Mouse (Mus musculus) B cell, adult 2 months (primary cell): Measurements from ENCODE around the gene Emp2.
A peak's percentile ranks its signal among the peaks of the same experiment; 100 is the strongest.

Experiments
- DNase-seq, 2 experiments: peaks; one replicate each; pipeline ENCODE4 v3.0.0; 2022

The Emp2 gene

DNA sequence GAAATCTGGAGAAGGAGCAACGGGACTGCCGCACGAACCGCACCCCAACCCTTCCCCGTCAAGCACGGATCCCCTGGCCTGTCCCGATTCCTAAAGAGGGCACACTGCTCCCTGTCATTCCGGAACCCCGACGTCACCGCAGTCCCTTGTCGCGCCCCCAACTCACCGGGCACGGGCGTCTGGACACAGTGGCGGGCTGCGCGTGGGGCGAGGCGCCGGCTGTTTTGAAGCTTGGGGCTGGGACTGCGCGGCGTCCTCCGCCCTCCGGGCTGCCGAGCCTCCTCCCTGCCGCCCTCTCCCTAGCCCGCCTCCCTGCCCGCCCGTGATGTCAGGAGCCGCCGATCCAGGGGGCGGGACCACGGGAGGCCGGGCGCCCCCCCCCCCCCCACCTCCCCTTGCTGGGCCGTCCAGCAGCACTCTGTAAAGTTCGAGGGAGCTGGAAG lies at the start of gene Emp2:
TSS of gene Emp2 (minus strand) at position 323 of the 443 bp plus-strand sequence.
- DNase-seq, result no peak

DNA sequence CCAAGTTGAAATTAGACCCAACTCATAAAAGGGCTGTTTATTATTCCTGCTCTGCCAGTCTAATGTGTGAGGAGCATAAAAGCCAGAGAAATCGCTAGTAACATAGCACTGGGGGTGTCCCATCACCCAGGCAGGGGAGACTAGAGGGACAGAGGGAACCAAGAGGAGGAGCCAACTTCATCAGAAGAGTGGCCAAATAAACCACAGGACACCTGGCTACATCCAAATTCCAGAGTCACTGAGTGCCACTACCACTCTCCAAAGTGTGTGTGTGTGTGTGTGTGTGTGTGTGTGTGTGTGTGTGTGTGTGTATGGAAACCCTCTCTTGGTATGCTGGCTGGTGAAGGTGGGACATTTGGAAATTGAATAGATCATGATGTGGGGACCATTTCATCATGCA lies 49.3 kb upstream of the Emp2 start:
- no peak for DNase-seq

DNA sequence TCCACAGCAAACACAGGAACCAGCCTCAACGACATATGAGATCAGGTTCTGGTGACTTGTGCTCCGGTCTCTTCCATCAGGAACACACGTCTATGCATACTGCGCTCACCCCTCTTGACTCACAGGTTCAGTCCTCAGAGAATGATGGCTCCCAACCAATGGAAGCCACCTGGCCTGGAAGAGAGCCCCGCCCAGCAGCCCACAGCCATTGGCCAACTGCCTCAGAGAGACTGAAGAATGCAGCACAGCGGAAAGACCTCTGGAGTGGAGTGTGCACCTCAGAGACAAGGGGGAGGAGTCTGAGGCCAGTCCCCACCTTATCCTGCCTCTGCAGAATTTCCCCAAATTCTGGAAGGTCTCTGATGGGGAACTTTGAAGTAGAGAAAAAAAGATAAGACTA lies 45.5 kb upstream of the Emp2 start:
- DNase-seq, result no peak

DNA sequence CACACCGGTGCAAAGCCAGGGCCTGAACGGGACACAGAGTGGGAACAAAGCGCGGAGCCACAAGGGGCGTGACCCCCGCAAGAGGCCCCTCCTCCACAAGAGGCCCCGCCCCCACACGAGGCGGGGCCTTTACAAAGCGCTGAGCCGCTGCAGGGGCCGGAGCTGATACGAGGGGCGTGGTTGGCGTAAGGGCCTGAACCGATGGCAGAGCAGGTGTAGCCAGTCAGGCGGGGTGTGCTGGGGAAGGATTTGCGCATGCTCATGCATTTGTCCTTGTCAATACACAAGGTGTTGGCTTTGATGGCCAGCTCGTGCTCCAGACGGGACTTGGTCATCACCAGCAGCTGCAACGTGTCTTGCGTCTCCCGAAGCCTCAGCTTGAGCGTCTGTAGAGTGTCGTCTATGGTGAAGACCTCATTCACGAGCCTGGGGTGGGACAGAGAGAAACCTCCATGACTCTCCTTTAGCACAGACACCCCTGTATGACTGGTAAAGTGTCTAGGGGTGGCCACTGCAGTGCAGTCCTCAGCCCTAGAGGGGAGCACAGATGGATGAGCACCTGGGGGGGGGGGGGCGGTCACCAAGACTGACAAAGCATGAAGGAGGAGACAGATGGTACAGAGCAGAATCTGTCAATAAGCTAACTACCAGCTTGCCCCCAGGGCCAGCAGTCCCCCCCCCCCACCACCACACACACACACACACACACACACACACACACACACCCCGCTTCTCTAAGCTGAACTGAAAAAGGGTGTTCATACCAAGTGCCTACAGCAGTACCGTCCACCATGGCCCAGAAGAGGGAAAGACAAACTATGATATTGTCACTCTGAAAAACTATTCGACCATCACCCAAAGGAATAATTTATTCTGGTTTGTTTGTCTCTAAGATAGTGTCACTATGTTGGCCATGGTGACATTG lies 44.5 kb upstream of the Emp2 start:
- peak; percentile 44 to 53 for DNase-seq

DNA sequence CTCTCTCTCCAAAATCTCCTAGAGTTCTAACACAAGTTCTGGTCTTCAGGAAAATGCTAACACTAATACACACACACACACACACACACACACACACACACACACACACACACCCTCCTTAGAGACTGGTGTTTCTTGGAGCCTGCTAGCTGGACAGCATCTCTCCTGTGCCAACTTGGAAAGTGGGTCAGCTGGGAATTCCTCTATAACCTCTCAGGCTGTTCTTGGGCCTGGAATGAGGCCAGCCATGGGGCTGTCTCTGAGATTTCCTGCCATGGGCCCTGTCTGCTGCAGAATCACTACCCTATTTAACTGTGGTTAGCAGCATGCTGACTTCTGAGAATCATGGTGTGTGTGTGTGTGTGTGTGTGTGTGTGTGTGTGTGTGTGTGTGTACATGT lies 41.2 kb upstream of the Emp2 start:
- no peak for DNase-seq

DNA sequence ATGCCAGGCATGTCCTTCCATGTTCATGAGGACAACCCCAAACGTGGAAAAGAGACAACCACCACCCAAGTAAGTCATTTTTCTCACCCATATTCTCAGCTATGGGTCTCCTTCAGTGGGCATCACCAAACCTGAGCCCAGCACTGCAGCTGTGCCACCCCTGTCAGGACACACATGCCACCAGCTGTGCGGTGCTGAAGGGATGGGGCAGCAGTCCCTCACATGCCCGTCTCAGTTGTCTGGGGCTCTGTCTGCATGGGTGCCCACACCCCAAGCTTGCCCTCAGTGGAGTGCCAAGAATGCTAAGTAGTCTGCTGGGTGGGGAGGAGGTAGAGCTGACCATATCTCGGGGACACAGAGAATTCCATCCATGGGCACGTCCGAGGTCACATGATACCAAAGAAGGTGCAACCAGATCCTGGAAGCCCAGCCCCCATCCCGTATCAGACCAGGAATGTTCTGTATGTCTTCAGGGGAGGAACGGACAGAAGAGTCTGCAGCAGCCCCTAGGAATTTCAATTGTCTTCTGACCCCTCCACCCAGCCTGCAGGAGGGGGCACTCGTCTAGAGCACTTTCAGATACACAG lies 37.4 kb upstream of the Emp2 start:
- DNase-seq, result no peak

DNA sequence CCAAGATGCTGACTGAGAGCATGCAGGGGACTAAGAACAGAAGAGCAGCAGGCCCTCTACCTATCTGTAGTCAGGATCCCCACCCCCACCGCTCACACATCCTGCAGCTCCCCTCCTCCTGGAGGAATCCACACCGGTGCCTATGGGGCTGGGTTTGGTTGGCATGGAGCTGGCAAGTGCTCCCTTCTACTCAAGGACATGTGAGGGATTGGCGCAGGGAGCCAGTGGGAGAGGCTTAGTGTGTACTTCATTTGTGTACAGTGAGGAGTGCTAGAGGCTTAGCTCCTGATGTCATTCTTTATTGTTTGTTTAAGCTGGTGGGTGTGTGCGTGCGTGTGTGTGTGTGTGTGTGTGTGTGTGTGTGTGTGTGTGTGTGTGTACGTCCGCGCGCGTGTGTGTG lies 36.1 kb upstream of the Emp2 start:
- no peak for DNase-seq

DNA sequence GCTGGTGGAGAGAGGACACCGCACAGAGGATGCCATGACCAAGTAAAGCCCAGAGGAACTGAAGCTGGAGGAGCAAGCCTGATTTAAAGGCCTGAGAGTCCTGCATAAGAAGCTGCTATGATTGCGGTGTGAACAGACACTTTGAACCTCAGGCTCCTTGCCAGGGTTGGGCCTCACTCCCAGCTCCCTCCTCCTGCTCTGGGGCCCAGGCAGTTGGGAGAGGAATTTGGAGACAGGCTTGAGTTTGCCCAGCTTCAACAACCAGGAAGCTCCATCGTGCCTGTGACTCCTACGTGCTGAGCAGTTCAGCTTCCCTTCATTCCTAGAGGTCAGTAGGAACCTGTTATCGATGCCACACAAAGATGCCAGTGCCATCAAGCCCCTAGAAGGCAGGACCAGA lies 35.7 kb upstream of the Emp2 start:
- no peak for DNase-seq

DNA sequence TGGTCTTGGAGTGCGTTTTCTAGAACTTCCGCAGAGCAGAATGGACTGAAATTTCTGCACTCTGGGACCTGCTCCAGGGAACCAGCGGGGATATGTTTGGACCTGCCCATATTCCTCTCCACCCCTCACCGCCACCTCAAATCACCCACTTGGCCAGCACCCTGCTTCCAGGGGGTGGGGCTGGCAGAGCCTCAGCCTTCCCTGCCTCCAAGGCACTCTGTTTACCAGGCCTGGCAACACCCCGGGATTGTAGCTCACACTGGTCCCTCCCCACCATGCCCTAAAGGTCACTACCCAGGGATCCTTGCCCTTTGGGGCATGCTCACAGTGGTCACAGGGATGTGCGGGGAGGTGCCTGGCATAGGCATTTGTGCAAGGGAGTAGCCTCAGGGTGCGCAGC lies 33.8 kb upstream of the Emp2 start:
- DNase-seq, result no peak

DNA sequence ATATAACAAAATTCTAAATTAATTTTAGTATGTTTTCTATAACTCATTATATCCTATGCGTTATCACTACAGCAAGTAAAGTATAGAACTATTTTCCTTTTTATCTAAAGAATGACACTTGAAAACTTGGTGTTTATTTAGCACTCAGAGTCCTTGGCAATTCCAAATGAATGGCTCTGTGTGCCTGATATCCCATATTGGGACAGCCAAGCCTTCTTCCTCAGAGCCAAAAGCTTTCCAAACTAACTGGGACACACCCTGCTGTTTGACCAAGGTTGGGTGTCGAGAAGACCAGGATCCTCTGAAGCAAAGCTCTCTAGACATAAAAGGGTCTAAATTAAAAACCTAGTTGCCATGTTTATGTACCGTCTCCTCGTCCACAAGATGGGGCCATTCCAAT lies 27.3 kb upstream of the Emp2 start:
- DNase-seq, result no peak

DNA sequence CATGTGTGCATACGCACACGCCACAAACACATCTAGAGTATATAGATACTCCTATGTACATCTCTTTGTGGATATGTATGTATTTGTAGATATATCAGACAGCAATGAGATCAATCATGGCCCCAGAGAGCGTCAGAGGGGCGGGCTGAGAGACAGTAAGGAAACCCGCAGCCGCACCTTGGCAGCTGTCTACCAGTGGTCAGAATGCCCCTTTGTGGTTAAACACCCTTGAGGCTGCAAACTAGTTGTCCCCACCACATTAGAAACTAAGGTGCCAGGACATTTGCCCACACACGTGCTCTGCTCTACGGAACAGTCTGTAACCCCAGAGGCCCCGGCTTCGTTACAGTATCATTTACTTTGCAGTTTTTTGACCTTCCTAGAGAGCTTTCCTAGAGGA lies 26.2 kb upstream of the Emp2 start:
- DNase-seq, result no peak

DNA sequence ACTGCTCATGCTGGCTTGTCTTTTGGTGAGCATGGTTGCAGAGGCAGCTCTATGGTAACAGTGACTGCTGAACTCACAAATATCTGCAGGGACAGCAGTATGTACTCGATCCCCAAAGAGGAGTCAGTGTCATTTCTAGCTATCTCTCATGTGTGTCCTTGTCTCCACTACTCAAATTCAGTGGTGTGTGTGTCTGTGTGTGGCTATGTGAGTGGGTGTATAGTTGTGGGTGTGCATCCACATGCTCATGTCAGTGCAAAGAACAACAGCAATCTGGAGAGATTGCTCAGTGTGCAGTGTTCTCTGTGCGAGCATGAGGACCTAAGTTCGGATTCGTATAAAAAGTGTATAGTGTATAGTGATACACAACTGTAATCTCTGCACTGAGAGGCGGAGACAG lies 24.8 kb upstream of the Emp2 start:
- DNase-seq, result no peak

DNA sequence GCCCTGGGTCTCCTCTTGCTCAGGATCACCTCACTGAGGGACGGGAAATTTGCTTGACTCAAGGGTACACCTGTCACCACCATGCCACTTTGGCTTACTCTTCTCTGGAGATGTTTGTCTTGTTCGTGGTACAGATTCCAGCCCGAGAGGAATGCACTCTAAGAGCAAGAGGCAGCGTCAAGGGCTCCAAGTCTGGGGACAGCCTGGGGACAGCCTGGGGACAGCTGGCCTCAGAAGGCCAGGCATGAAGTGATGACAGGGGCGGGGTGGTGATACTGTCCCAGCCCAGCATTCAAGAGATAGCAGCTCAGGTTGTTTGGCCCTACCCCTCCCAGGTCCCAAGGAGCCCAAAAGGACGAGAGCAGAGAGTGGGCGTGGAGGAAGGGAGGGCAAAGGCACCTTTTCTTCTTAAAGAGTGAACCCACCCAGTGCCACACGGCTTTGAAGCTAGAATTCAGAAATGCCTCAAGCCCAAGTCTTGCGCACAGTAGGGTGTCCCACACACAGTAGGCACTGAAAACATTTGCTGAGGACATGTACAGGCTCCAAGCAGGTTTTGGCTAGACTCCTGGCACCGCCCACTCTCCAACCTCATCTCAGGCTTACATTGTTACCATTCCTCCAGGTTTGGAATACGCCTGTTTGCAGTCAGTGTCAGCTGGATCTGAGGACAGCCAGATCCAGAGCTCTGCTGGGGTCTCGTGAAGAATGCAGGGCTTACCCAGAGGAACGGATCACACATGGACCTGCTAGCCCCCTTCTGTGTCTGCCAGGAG lies 23.8 kb upstream of the Emp2 start:
- DNase-seq, result no peak

DNA sequence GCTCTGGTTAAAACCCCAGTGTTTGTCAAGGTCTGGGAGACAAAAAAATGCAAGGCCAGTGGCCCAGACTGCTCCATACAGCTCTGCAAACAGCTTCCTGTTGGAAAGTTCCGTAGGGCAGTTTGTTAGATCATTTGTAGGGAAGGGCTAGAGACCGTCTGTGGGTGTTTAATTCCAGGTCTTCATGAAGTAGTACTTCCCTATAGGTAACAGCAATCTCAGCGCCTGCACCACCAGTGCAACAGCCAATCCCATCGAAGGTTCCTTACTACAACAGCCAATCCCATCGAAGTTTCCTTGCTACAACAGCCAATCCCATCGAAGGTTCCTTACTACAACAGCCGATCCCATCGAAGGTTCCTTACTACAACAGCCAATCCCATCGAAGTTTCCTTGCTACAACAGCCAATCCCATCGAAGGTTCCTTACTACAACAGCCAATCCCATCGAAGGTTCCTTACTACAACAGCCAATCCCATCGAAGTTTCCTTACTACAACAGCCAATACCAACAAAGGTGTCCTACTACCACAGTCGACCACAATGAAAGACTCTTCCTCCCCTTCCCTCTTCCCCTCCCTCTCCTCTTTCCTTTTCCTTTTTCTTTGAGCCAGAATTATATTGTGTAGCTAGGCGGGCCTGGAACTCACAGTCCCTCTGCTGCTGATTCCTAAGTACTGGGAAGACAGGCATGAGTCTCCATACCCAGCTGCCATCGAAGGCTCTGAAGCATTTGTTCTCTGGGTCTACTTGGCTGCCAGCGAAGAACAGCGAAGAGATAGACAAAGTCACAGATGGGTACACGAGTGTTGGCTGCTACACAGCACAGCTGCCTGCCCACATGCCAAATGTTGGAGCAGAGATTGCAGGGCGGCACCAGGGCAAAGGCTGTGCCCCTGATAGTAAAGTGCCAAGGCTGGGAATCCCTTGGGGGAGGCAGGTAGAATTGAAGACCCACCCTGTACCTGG lies 23.0 kb upstream of the Emp2 start:
- DNase-seq, result no peak

DNA sequence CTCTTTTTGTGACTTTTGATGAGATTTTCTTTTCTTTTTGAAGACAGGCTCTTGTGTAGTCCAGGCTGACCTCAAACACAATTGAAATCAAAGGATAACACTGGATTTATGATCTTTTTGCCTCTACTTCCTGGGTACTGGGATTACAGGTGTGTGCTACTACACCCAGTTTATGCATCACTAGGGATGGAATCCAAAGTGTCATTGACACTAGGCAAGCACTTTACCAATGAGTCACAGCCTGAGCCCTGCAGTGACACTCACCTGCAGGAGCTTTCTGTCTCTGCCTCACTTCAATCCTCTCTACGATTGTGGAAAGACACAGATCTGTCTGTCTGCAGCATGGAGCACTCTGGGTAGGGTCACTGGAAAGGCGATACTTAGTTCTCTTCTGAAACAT lies 22.2 kb upstream of the Emp2 start:
- DNase-seq, result no peak

DNA sequence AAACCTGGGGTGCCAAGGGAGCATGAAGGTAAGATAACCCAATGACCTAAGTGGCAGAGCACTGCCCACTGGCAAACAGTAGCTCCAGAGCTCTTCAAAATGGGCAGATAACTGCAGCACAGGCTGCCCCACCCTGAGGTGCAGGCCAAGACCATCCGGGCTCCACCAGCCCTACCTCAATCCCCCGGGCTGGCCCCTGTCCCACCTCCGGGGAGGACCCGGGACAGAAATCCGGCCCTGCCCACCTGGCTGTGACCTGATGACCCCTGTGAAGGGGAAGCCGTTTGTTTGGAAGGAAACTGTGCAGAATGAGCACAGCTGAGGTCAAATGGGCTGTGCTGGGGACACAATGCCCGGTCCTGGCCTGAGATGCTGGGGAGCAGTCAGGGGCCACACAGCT lies 19.0 kb upstream of the Emp2 start:
- DNase-seq, result no peak

DNA sequence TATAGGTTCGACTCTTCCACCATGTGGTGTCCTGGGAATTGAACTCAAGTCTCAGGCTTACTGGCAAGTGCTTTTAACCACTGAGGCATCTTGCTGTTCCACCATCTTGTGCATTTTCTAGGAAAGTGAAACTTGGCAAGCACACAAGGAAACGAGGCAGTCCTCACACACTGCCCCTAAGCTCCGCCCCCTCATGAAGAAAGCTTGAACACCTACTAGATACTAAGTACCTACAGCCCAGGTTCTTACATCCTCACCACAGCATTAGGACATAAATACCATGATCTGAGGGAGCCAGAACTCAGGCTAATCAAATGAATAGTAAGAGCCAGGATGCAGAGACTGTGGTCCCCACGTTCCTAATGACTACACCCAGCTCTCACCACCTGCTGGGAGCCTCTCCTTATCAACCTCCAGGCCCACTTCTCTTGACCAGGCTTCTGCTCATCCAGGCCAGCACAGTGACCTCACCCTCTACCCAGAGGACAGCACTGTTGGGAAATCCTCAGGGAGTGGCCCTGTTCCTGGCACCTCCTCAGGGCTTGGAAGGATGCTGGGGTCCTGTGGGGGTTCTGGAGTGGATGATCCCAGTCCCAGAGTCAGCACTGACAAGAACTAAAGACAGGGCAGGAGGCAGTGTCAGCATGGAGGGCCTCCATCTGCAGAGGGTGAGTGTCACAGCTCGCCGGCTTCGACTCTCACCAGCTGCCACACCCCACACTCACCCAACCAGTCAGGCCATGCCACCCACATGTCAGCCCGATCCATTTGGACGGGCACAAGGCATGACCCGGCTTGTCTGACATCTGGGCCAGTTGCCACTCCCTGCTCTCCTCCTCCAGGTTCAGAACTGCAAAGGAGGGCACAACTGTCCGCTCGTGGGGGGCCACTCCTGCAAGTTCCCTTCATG lies 17.1 kb upstream of the Emp2 start:
- no peak for DNase-seq

DNA sequence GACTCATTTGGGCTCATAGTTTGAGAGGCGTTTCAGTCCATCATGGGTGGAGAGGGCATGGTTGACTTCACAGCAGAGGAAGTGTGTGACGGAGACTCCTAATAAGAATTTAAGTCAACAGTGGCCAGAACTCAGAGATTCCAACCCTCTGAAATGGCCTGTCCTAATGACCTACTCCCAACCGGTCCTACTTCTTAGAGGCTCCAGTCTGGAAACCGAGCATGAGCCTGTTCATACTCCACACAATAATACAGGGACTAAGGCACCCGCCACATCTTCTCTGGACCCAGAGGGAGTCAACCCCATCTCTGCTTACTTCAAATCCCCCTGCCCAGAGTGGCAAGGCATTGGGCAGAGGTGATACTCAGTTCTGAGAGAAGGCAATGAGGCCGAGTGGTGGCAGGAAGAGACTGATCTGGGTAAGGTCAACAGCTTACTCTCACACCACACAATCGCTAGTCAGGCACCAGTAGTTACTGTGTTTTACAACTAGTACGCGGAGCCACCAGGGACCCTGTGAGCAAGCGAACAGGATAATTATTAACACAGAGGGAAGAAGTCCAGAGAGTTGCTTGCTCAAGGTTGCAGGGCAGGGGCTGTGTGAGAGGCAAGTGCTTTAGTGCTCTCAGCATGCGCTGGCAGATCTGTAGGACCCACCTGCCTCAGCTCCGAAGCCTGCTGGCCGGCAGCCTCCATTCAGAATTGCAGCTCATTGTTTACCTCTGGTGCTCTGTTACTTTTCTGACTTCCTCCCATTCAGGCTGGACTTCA lies 14.0 kb upstream of the Emp2 start:
- DNase-seq, result no peak

DNA sequence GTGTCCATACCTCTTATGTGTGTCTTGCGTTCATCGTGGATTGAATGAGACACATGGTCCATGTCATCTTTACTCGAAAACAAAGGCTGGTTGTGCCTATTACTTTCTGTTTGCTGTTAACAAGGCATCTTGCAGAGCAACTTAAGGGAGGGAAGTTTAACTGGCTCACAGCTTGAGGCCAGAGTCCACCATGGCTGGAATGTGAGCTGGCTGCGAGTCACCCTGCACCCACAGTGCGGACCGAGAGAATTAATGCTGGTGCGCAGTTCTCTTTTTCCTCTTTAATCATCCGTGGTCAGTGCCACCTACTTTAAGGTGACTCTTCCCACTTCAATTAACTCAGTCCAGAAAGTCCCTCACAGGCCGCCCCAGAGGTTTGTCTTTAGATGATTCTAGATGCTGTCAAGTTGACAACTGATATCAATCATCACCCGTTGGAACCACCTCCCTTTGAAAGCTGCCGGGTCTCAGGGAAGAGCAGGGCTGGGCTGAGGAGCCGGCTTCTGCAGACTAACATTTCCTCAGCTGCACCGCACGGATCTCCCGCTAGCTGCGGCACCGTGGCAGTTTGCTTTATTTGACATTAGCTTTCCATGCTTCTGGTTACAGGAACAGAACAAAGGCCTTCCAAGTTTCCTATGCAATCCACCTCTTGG lies 6.3 kb upstream of the Emp2 start:
- DNase-seq, result no peak

DNA sequence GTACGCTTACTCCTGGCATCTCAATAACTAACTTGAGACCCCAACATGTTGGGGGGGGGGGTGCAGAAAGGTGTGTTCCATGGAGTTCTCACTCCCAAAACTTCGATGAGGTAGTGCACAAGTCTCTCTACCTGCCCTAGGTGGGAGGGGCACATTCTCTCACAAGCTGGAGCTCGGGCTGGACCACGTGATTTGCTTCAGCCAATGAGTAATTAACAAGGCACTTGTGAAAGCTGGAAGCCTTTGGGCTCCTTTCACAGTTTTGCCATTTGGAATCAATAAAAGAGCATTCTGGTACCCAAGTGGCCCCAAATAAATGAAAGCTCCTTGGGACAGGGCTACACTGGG lies 3.4 kb upstream of the Emp2 start:
- no peak for DNase-seq
